Mouse (Mus musculus) large intestine, adult 2 months (tissue): ENCODE measurements at regions not wholly inside any gene's neighbourhood (a gene's known extent, or its start where the extent isn't known, plus 50 kb on each side); places are given as distances from the start of the nearest gene placed in this dataset.

ENCODE experiments used
- DNase-seq: peaks from one replicate; pipeline ENCODE4 v3.0.0-alpha.2; 2012; ENCODE audit warnings: low read depth, low spot score
- WGBS: fragments of 180-500 bp; shearing (Covaris S2); methylation state at CpG from one replicate; pipeline ENCODE4 v1.1.7; 2018; 5-methylcytosine and 5-hydroxymethylcytosine counted together

- WGBS = 81% methylated on average over 4 of the region's 4 CpGs
- DNase-seq = no peak
Observed at GRCm38 (mm10) chr19:54407904-54408303, 364.0 kb downstream of the Adra2a start.

- DNase-seq = no peak
- WGBS = 48% methylated on average over 2 of the region's 2 CpGs
Observed at GRCm38 (mm10) chr19:54429062-54429461, 385.1 kb downstream of the Adra2a start.

DNA sequence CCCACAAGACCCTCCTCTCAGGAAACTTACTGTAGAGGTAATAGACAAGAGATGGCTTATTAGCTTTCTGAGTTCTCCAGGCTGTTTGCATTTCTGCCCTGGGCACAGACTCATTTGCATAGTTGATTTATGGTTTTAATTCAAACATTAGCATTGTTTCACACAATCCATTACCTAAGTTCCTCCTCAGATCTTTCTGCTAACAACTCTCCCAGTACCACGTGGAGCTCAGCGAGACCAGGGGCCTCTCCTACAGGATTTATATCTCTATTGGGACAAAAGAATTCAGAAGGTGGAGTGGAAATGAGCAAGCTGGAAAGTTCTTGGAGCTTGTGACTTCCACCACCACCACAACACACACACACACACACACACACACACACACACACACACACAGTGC, 396.8 kb downstream of the Adra2a start:
- 15% methylated on average over 2 of the region's 2 CpGs for WGBS
- no peak for DNase-seq

DNA sequence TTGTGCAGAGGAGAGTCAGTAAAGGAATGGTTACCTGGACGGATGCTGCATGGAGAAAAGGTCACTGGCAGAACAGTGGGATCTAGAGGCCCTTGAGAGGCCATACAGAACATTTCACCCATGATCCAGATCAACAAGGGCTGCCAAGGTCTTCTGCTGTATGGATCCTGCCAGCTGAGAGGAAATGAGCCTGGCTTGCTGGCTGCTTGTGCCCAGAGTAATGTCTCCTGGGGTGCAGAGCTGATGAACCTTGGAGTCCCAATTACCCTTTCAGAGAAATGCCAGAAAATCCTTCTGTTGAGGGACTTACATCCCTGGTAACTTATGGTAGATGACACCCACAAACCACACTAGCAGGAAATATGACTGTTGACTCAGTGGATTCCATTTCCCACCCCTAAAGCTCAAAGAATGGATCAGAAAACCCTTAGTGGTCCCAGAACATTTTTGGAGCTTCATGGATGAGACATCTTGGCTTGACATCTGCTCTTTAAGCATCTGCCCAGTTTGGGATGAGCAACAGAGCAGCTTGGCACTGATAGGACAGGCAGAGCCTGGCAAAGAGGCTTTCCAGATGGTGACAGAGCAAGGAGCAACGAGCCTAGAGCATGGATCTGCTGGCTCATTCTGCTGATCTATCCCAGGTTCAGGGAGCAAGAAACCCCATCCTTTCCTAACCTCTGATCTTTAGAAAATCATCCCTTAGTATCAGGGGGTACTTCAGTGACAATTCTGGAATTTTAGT, 416.6 kb downstream of the Adra2a start:
- WGBS = 70% methylated on average over 2 of the region's 2 CpGs
- no peak for DNase-seq

GRCm38 (mm10) chr19:54462480-54462879, 418.5 kb downstream of the Adra2a start:
- DNase-seq = peak; percentile 13
- 32% methylated on average over 2 of the region's 2 CpGs for WGBS

DNA sequence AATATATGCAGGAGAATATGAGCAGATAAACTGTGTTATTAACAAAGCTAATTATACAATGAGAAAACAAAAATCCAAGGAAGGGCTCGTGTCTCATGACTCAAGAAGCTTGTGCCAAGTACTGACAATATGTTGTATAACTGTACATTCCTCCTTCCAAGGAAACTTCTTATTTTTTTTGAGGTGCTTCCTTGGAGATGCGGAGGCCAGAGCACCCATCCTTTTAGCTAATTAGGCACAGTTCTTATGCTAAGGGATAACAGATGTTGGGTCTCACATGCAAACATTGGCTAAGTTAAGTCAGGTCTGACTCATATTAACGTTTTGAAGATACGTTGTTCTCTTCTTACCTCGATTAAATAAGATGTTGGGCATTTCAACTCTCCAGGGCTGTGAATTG, 426.1 kb downstream of the Adra2a start:
- 71% methylated on average over 5 of the region's 5 CpGs for WGBS

GRCm38 (mm10) chr19:54498066-54498465, 454.1 kb downstream of the Adra2a start:
- DNase-seq = no peak
- WGBS = 48% methylated on average over 3 of the region's 3 CpGs

More for the DNA sequence above, 426.1 kb downstream of the Adra2a start:
- DNase-seq = no peak

DNA sequence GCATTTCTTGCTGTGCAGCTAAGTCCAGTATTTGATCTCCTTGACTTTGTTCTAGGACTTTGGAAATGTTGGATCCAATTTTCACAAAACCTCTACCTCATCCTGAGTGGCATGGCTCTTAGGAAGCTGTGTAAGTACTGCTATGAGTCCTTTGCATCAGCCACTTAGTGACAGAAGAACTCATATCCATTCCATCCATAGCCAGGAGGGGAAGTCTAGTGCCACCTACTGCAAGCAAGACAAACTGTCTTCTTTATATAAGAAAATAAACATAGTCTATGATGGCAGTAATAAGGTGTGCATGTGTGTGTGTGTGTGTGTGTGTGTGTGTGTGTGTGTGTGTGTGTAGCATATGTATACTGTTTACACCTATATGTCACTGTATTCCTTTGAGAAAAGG, 489.9 kb downstream of the Adra2a start:
- no peak for DNase-seq

DNA sequence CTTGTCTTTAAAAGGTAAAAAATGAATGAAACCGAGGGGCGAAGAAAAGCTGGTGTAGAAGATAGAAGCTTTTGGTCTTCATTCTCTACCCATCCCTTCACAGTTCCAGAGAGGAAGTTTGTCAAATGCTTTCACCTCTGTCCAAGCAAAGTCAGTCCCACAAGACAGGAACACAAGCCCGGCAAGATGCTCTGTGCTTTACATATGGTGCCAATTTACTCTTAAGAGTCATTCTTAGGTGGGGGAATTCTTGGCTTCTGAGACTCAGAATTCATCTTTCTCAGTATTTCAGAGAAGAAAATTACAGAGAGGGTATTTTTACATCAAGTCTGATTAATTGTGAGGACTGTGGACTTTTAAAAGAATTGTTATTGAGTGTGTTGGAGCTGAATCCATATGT, 511.4 kb downstream of the Adra2a start:
- DNase-seq = no peak
- WGBS = 89% methylated on average over 3 of the region's 3 CpGs

GRCm38 (mm10) chr19:54557984-54558383, 514.0 kb downstream of the Adra2a start:
- WGBS = 77% methylated on average over 3 of the region's 3 CpGs
- DNase-seq = no peak

DNA sequence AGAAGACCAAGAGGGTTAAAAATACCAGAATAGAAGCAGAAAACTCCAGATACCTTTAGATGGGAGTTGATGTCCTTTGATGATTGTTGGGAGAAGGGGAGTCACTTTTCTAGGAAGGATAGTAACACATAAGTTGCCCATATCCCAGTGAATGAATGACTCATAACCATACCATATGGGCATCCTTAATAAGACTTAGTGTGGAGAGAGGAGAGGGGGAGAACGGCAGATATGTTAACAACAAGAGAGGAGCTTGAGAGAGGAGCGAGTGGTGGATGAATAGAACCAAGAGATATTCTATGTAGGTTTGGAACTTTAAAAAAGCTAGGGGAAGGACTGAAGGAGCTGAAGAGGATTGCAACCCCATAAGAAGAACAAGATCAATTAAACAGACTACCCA, 539.6 kb downstream of the Adra2a start:
- 89% methylated on average over 2 of the region's 2 CpGs for WGBS
- no peak for DNase-seq

DNA sequence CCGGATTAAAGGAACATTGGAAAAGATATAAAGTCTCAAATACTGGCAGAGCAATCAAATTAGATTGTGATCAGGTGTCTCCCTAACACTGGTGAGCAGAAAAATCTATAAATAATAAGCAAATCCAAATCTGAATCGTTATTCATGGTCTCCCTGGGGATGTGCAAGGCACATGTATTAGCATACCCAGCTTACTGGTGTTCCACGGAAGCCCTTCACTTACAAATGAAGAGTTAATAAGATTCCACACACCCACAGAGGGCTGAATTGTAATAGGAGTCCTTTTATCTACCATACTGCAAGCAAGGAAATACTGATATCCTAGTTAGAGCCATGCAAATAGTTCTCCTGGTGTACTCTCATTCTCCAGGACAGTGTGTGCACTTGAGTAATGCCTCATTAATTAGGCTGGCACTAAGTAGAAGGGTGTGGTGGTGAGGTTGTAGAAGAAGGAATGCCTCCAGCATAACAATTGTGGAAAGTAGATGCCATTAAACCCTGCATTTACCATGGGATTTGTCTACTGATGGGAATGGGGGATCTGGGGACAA, 540.8 kb downstream of the Adra2a start:
- DNase-seq = no peak
- 71% methylated on average over 3 of the region's 3 CpGs for WGBS

DNA sequence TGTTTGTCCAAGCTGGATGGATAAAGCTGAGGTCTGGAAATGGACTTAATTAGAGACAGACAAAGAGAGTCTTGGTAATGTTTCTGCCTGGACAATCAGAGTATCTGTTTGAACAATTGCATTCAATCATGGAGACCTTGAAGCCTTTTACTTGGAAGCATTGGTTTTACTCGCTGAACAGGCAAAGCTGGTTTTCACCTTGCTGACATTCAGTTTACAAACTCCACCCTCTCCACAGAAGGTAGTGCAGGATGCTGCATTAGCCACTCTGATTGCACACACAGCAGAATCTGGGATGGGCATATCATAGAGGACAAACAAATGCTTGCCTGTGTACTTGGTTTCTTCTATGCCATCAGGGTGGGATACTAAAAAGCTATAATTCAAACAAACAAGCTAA, 541.4 kb downstream of the Adra2a start:
- 20% methylated on average over 1 of the region's 1 CpGs for WGBS
- no peak for DNase-seq

DNA sequence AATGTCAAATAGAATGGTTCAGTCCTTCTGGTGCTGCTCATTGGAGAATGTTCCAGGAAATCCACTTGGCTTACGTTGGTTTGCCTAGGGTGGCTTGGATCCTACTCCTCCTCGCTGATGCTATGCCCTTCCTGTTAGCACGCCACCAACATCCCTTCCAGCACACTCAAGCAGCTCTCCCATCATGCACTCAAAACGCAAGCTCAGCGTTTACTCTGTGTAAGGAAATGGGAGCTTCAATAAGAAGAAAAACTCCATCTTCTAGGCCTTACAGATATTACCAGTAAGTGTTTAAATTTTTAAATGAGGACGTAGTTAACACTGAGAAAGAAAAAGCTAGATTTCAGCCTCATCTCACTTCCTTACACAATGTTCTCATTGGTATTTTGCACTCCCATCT, 523.7 kb downstream of the Gpam start:
- 86% methylated on average over 6 of the region's 6 CpGs for WGBS
- DNase-seq = no peak

DNA sequence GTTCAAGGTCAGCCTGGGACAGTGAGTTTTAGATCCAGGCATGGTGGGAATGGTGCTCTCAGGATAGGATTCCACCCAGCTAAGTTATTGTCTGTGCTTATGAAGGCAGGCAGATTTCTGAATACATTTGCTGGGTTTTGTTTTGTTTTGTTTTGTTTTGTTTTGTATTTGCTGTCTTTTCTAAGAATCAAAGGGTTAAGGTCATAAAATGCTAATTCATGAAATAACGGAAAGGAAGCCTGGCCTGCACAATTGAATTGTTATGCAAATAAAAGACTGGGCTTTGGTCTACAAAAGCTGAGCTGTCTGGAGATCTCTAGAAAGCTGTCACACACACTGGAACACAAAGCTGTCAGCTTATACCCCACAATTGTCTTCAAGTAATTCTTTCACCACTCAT, 521.7 kb downstream of the Gpam start:
- 33% methylated on average over 1 of the region's 1 CpGs for WGBS
- DNase-seq = no peak

DNA sequence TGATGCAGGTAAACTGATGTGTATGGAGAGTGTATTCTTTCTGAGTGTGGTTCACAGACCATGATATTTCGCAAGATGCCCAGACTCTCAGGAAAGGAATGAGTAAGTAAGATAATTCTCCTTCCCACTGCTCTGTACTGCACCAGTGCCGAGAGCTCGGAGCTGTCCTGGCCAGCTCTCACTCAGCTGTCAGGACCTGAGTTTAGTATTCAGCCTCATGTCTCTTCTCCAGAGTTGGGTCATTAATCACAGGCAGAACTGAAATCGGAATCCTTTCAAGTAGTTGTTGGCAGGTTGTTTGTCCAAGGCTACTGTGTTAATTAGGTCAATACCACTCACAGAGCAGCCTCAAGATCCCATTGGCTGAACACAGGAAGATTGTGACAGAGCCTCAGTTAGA, 510.1 kb downstream of the Gpam start:
- 46% methylated on average over 4 of the region's 4 CpGs for WGBS
- no peak for DNase-seq
